Mouse (Mus musculus): ENCODE data around the gene Snrnp70.

GRCm38 (mm10) chr7:45437521-45438276 lies 42.2 kb upstream of the Snrnp70 start, which contains the start of gene Ruvbl2:
- TF ChIP-seq CTCF (IDR thresholded peaks at IDR 0.05) (peak; percentile 60), EP300 (IDR thresholded peaks at IDR 0.05) (no peak)

All from lung, postnatal 0 days (tissue).